ENCODE assay signal across 21 mouse cellular contexts in the genomic region with DNA sequence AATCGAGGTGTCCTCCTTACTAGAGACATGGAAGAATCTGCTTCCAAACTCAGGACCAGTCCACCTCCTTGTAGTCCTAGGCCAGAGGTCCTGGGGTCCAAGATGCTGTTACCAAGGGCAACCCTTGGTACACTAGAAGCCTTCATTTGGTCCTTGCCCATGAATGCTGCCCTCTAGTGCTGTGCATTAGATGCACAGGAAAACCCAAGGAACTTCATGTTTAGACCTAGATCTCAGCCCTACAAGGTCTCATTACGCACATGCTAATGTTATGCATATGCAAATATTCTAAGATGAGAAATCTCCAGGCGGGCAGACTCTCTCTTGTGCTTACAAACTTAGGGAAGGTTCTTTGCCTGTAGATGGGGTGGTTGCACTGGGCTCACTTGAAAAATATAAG. TPM values are rescaled to one million over a fixed set of nuclear protein-coding genes. Genes with fewer than 3 reads are reported as not detected.
DNase-seq lines count a peak whose midpoint lies in the region; ATAC-seq and TF ChIP-seq lines count a peak whose summit lies in the region.
"Had no signal": no experiment of that assay in that cellular context is flagged by ENCODE, and none has a peak within 500 bp of the region (broad histone marks: within the 10 kb centered on the region; RNA-seq: fewer than 3 reads in every experiment).

No protein-coding gene starts in this region.

- H3K9ac ChIP-seq in heart, adult 2 months (ENCODE audit: low read depth, low read length) = no peak overlapping the region
- H3K9ac ChIP-seq in liver, postnatal 0 days (replicated peaks) = no peak overlapping the region
- no peak overlapping the region for H3K9ac ChIP-seq in forebrain, embryonic 13.5 days
- H3K9ac ChIP-seq: forebrain, embryonic 15.5 days; heart, embryonic 12.5 days; neural tube, embryonic 13.5 days had no signal

- WGBS in heart, adult 2 months = 90% methylated on average over 3 of the region's 3 CpGs
- WGBS in liver, postnatal 0 days (ENCODE audit: insufficient replicate concordance) = 59% methylated on average over 3 of the region's 3 CpGs
- 70% methylated on average over 3 of the region's 3 CpGs for WGBS in forebrain, embryonic 13.5 days

- H3K4me1 ChIP-seq in heart, adult 2 months (ENCODE audit: control insufficient read depth, insufficient read depth, low read length) = peaks cover 35% of the 10 kb centered on the region
- H3K4me1 ChIP-seq in liver, postnatal 0 days (ENCODE audit: insufficient read depth) = no peaks in the 10 kb centered on the region
- peaks cover 27% of the 10 kb centered on the region for H3K4me1 ChIP-seq in E14TG2a.4 (replicated peaks; ENCODE audit: low read depth, low read length)
- H3K4me1 ChIP-seq in forebrain, embryonic 13.5 days = no peaks in the 10 kb centered on the region
- H3K4me1 ChIP-seq: forebrain, embryonic 15.5 days; hindbrain, embryonic 10.5 days had no signal

- H3K4me2 ChIP-seq in liver, postnatal 0 days (ENCODE audit: low read depth, low read length) = no peak overlapping the region
- H3K4me2 ChIP-seq in forebrain, embryonic 13.5 days = no peak overlapping the region
- H3K4me2 ChIP-seq: forebrain, embryonic 15.5 days; heart, embryonic 12.5 days; liver, embryonic 11.5 days; neural tube, embryonic 13.5 days had no signal

- H3K27me3 ChIP-seq in heart, adult 2 months (ENCODE audit: control insufficient read depth, insufficient read depth, low read length) = no peaks in the 10 kb centered on the region
- no peaks in the 10 kb centered on the region for H3K27me3 ChIP-seq in liver, postnatal 0 days (ENCODE audit: insufficient read depth, low read length)
- 0 out of 2 replicates have a peak, but pooled peaks cover 2% of the 10 kb centered on the region for H3K27me3 ChIP-seq in E14TG2a.4 (ENCODE audit: insufficient read depth, low read length)
- H3K27me3 ChIP-seq in forebrain, embryonic 13.5 days = no peaks in the 10 kb centered on the region
- H3K27me3 ChIP-seq: forebrain, embryonic 15.5 days; heart, embryonic 12.5 days; neural tube, embryonic 13.5 days had no signal

- DNase-seq in heart, adult 2 months = no peak
- no peak for DNase-seq in heart, postnatal 25 days (ENCODE audit: low spot score)
- DNase-seq in liver, postnatal 0 days = no peak
- DNase-seq in liver = no peak
- no peak for DNase-seq in adrenal gland, adult 2 months
- DNase-seq: adrenal gland, postnatal 14 days; cerebellum, postnatal 10 days; gastrocnemius, postnatal 14 days; kidney, adult 18-20 months; lung, postnatal 4 days; thymus, adult 2 months had no signal

- H3K36me3 ChIP-seq in heart, adult 2 months (ENCODE audit: control insufficient read depth, insufficient read depth, low read length) = peaks cover 13% of the 10 kb centered on the region
- H3K36me3 ChIP-seq in liver, postnatal 0 days (replicated peaks; ENCODE audit: insufficient read depth, low read length) = no peaks in the 10 kb centered on the region
- H3K36me3 ChIP-seq in E14TG2a.4 (ENCODE audit: insufficient read depth, low read length) = no peaks in the 10 kb centered on the region
- H3K36me3 ChIP-seq in forebrain, embryonic 13.5 days (ENCODE audit: poor library complexity, severe bottlenecking) = no peaks in the 10 kb centered on the region
- H3K36me3 ChIP-seq: forebrain, embryonic 15.5 days had no signal

- intact Hi-C loops in heart, adult 2 months (cut with DNase I) = no loop called here
- intact Hi-C loops in heart, postnatal 25 days (cut with DNase I) = no loop called here

- TF ChIP-seq CTCF in heart, adult 2 months (IDR thresholded peaks at IDR 0.05) = peak; percentile 61
- peak; percentile 42 for TF ChIP-seq CTCF in liver, postnatal 0 days (IDR thresholded peaks at IDR 0.05; ENCODE audit: low read depth)
- TF ChIP-seq CTCF in E14TG2a.4 (conservative IDR thresholded peaks at IDR 0.05; ENCODE audit: low read length) = peak; percentile 31

- TF ChIP-seq EP300 in heart, adult 2 months (IDR thresholded peaks at IDR 0.05; ENCODE audit: insufficient read depth, low read depth, low read length) = no peak
- no peak for TF ChIP-seq EP300 in liver, postnatal 0 days (IDR thresholded peaks at IDR 0.05; ENCODE audit: low read depth)

- no peaks in the 10 kb centered on the region; the same call in 1 of the 2 replicates for H3K79me2 ChIP-seq in heart, adult 2 months (replicated peaks; ENCODE audit: control insufficient read depth, insufficient read depth, low read length)

- ATAC-seq in liver, postnatal 0 days = no peak
- 0 out of 2 replicates have a peak, but pooled peaks have one; percentile 25 for ATAC-seq in common myeloid progenitor, adult 5-6 weeks (replicated peaks; ENCODE audit: low read depth, poor library complexity, severe bottlenecking)
- no peak for ATAC-seq in forebrain, embryonic 13.5 days
- ATAC-seq: forebrain, embryonic 15.5 days had no signal

- no peak overlapping the region; the same call in 1 of the 2 replicates for H3K27ac ChIP-seq in heart, adult 2 months
- H3K27ac ChIP-seq in liver, postnatal 0 days (ENCODE audit: low read depth) = no peak overlapping the region
- no peak overlapping the region for H3K27ac ChIP-seq in forebrain, embryonic 13.5 days
- H3K27ac ChIP-seq: forebrain, embryonic 15.5 days; hindbrain, embryonic 10.5 days; neural tube, embryonic 13.5 days had no signal

- TF ChIP-seq POLR2A in heart, adult 2 months (IDR thresholded peaks at IDR 0.05; ENCODE audit: insufficient read depth, low read depth, low read length) = no peak

- H3K9me3 ChIP-seq in liver, postnatal 0 days (ENCODE audit: low read length) = no peaks in the 10 kb centered on the region
- H3K9me3 ChIP-seq in E14TG2a.4 (ENCODE audit: low read length) = no peaks in the 10 kb centered on the region
- no peaks in the 10 kb centered on the region for H3K9me3 ChIP-seq in forebrain, embryonic 13.5 days (replicated peaks)
- H3K9me3 ChIP-seq: forebrain, embryonic 15.5 days; heart, embryonic 12.5 days; hindbrain, embryonic 10.5 days; neural tube, embryonic 13.5 days had no signal

- H3K4me3 ChIP-seq in heart, adult 2 months = no peak overlapping the region
- H3K4me3 ChIP-seq in liver, postnatal 0 days (ENCODE audit: low read depth, low read length) = no peak overlapping the region
- no peak overlapping the region for H3K4me3 ChIP-seq in E14TG2a.4 (replicated peaks; ENCODE audit: low read length)
- H3K4me3 ChIP-seq in forebrain, embryonic 13.5 days = no peak overlapping the region
- H3K4me3 ChIP-seq: forebrain, embryonic 15.5 days; heart, embryonic 12.5 days; hindbrain, embryonic 10.5 days; neural tube, embryonic 13.5 days had no signal

RNA-seq across cellular contexts. Expression of a gene that starts 15.6 kb away (rescaled TPM):
- 10 to 100 TPM; 25.0 to 29.6 TPM for total RNA-seq in heart, adult 2 months (2021)
- polyA plus RNA-seq in heart, adult 2 months (2012; rRNA removed) = 22.2 and 34.4 TPM in 2 replicates
- total RNA-seq in heart, postnatal 25 days (2021) = 10 to 100 TPM; 30.0 to 36.0 TPM
- polyA plus RNA-seq in liver, postnatal 0 days (2015; fragmentation: Nextera tagmentation; extraction: Ambion mirVana) = 2.4 and 2.7 TPM in 2 replicates
- total RNA-seq in common myeloid progenitor, adult 5-6 weeks (2017) = 4.2 and 8.5 TPM in 2 replicates
- 10 to 100 TPM; 17.2 to 26.7 TPM for total RNA-seq in adrenal gland, adult 2 months (2021)
- polyA plus RNA-seq in adrenal gland, adult 2 months (2012; rRNA removed) = 19.4 and 20.5 TPM in 2 replicates
- polyA plus RNA-seq in forebrain, embryonic 13.5 days (2015; fragmentation: Nextera tagmentation; extraction: Ambion mirVana) = 32.3 and 38.1 TPM in 2 replicates

RNA-seq across cellular contexts. Expression of a gene that starts 34.1 kb away (rescaled TPM):
- not detected for total RNA-seq in heart, adult 2 months (2021)
- not detected in 2 replicates for polyA plus RNA-seq in heart, adult 2 months (2012; rRNA removed)
- total RNA-seq in heart, postnatal 25 days (2021) = not detected
- not detected in 2 replicates for polyA plus RNA-seq in liver, postnatal 0 days (2015; fragmentation: Nextera tagmentation; extraction: Ambion mirVana)
- total RNA-seq in common myeloid progenitor, adult 5-6 weeks (2017) = not detected in 2 replicates
- not detected for total RNA-seq in adrenal gland, adult 2 months (2021)
- not detected in 2 replicates for polyA plus RNA-seq in adrenal gland, adult 2 months (2012; rRNA removed)
- not detected in 2 replicates for polyA plus RNA-seq in forebrain, embryonic 13.5 days (2015; fragmentation: Nextera tagmentation; extraction: Ambion mirVana)
- total RNA-seq: adrenal gland, postnatal 14 days; gastrocnemius, postnatal 14 days; left cerebral cortex, postnatal 10 days had no signal
- polyA plus RNA-seq: embryonic facial prominence, embryonic 14.5 days; forebrain, embryonic 15.5 days; heart, embryonic 12.5 days; hindbrain, embryonic 10.5 days; liver, embryonic 11.5 days; neural tube, embryonic 13.5 days; thymus, adult 2 months had no signal

RNA-seq across cellular contexts. Expression of a gene that starts 43.5 kb away (rescaled TPM):
- total RNA-seq in heart, adult 2 months (2021) = 1 to 10 TPM; 2.6 TPM
- polyA plus RNA-seq in heart, adult 2 months (2012; rRNA removed) = 3.2 and 4.3 TPM in 2 replicates
- total RNA-seq in heart, postnatal 25 days (2021) = 1 to 10 TPM; 2.1 to 2.2 TPM
- 25.6 and 28.4 TPM in 2 replicates for polyA plus RNA-seq in liver, postnatal 0 days (2015; fragmentation: Nextera tagmentation; extraction: Ambion mirVana)
- not detected in 2 replicates for total RNA-seq in common myeloid progenitor, adult 5-6 weeks (2017)
- total RNA-seq in adrenal gland, adult 2 months (2021) = 1 to 10 TPM; 1.9 to 2.0 TPM
- 0.88 and 2.0 TPM in 2 replicates for polyA plus RNA-seq in adrenal gland, adult 2 months (2012; rRNA removed)
- polyA plus RNA-seq in forebrain, embryonic 13.5 days (2015; fragmentation: Nextera tagmentation; extraction: Ambion mirVana) = 1.3 and 2.1 TPM in 2 replicates
